Mouse (Mus musculus) spleen, adult 18-20 months (tissue): ENCODE data around the gene Manba.
"Not testable (repeated sequence)": the region's sequence is repeated elsewhere in the genome, so short reads cannot be mapped to it uniquely, and the experiment has no call there.

Experiments
- DNase-seq, 2 experiments: peaks; one replicate each; pipeline ENCODE4 v3.0.0; 2022; ENCODE audit warnings: mixed read lengths in 2 of 2

The Manba gene

GRCm38 (mm10) chr3:135485128-135485899 is at the start of gene Manba:
Gene Manba (plus strand): TSS chr3:135485611.
- peak; percentile 68 to 81 for DNase-seq

- no peak for DNase-seq
Observed at GRCm38 (mm10) chr3:135436901-135437616, 48.4 kb upstream of the Manba start.

- DNase-seq: peak; percentile 97 to 99
Observed at GRCm38 (mm10) chr3:135437758-135438495, 47.5 kb upstream of the Manba start, which contains the start of gene Ube2d3. Gene Ube2d3 (plus strand): TSS chr3:135438149.

- peak; percentile 91 to 93 for DNase-seq
Observed at GRCm38 (mm10) chr3:135438531-135438912, 46.9 kb upstream of the Manba start.

- DNase-seq: peak; percentile 85
Observed at GRCm38 (mm10) chr3:135438913-135439531, 46.4 kb upstream of the Manba start.

- DNase-seq: no peak
Observed at GRCm38 (mm10) chr3:135439651-135440050, 45.8 kb upstream of the Manba start.

- peak; percentile 26 to 40 for DNase-seq
Observed at GRCm38 (mm10) chr3:135440221-135440620, 45.2 kb upstream of the Manba start.

GRCm38 (mm10) chr3:135440621-135441020 is 44.8 kb upstream of the Manba start:
- DNase-seq: no peak

- no peak for DNase-seq
Observed at GRCm38 (mm10) chr3:135444930-135445329, 40.5 kb upstream of the Manba start.

GRCm38 (mm10) chr3:135458981-135459380 is 26.4 kb upstream of the Manba start:
- DNase-seq: no peak

GRCm38 (mm10) chr3:135468402-135468801 is 17.0 kb upstream of the Manba start:
- no peak for DNase-seq

- DNase-seq: no peak
Observed at GRCm38 (mm10) chr3:135469146-135469545, 16.3 kb upstream of the Manba start.

GRCm38 (mm10) chr3:135469974-135470373 is 15.4 kb upstream of the Manba start:
- no peak for DNase-seq

GRCm38 (mm10) chr3:135470823-135471222 is 14.6 kb upstream of the Manba start:
- no peak for DNase-seq

- DNase-seq: no peak
Observed at GRCm38 (mm10) chr3:135475025-135475424, 10.4 kb upstream of the Manba start.

- no peak for DNase-seq
Observed at GRCm38 (mm10) chr3:135476286-135476685, 9.1 kb upstream of the Manba start.

- DNase-seq: no peak
Observed at GRCm38 (mm10) chr3:135476977-135477376, 8.4 kb upstream of the Manba start.

- not testable (repeated sequence) for DNase-seq
Observed at GRCm38 (mm10) chr3:135479090-135479489, 6.3 kb upstream of the Manba start.

GRCm38 (mm10) chr3:135480767-135481166 is 4.6 kb upstream of the Manba start:
- DNase-seq: no peak

GRCm38 (mm10) chr3:135481608-135482007 is 3.8 kb upstream of the Manba start:
- DNase-seq: no peak

GRCm38 (mm10) chr3:135484650-135485049 is 761 bp upstream of the Manba start:
- DNase-seq: not testable (repeated sequence)

GRCm38 (mm10) chr3:135485900-135486241 is 460 bp downstream of the Manba start:
- DNase-seq: no peak

- DNase-seq: no peak
Observed at GRCm38 (mm10) chr3:135486351-135486750, 940 bp downstream of the Manba start.
